Mouse (Mus musculus): Measurements from ENCODE around the gene Elp5.

DNA sequence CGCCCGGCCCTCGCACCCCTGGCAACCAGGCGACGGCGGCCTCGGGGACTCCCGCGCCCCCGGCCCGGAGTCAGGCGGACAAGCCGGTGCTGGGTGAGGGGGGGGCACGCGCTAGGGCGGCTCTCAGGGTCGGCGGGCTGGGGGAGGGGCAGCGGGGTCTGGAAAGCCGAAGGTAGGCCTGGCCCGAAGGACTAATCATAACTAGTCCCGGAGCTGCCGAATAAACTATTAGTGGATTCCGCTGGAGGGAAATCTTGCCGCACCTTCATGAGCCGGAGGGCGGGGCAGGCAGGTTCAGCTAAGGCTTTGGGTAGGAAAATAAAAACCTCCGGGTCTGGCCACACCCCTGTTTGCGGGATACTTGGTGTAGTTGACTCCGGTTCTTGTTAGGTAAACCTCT, 46.2 kb downstream of the Elp5 start:
- no peak for TF ChIP-seq CTCF (conservative IDR thresholded peaks at IDR 0.05 in 1 of 2, IDR thresholded peaks at IDR 0.05 in 1 of 2; ENCODE audit: low read depth in 2 of 2, low read length in 2 of 2)
- no peak for TF ChIP-seq POLR2A (IDR thresholded peaks at IDR 0.05; ENCODE audit: low read depth, low read length)
